Mouse (Mus musculus) small intestine, adult 2 months (tissue): Measurements from ENCODE around the gene Tnni1.

Experiments
- CTCF ChIP-seq: fragments of 200-500 bp; IDR thresholded peaks from 2 replicates; pipeline ENCODE4 v1.5.1; 2012; ENCODE audit warnings: low read depth, mild to moderate bottlenecking, control low read depth, inconsistent platforms, low read length, moderate library complexity, mixed read lengths; ENCODE audit not compliant: insufficient replicate concordance, insufficient read length; ENCODE audit errors: extremely low read depth
- POLR2A ChIP-seq: fragments of 200-500 bp; IDR thresholded peaks from 2 replicates; pipeline ENCODE4 v1.6.1; 2012; ENCODE audit warnings: low read depth, mild to moderate bottlenecking, control low read depth, inconsistent platforms, low read length, moderate library complexity

- no peak for TF ChIP-seq CTCF
- peak; percentile 83 for TF ChIP-seq POLR2A
Observed at GRCm38 (mm10) chr1:135818481-135819086, 39.4 kb downstream of the Tnni1 start, which contains the start of gene Lad1.
